Mouse (Mus musculus): ENCODE results near the gene Gpr137c. TPM values are rescaled to one million over a fixed set of nuclear protein-coding genes. Genes with fewer than 3 reads are reported as not detected.
A peak's percentile ranks its signal among the peaks of the same experiment; 100 is the strongest.

The Gpr137c gene
- polyA plus RNA-seq, 1 experiment from 2014 or later = 2.1 TPM

GRCm38 (mm10) chr14:45200607-45201006 is 18.9 kb upstream of the Gpr137c start:
- Histone ChIP-seq H3K9me3 (ENCODE audit: low read depth, low read length) (no peaks in the 10 kb centered on the region), H3K4me2 (no peak overlapping the region), H3K4me3 (ENCODE audit: low read depth, low read length) (no peak overlapping the region), H3K4me1 (ENCODE audit: insufficient read depth) (no peaks in the 10 kb centered on the region), H3K9ac (no peak overlapping the region), H3K27ac (ENCODE audit: low read depth) (no peak overlapping the region), H3K36me3 (ENCODE audit: insufficient read depth) (peaks cover 3% of the 10 kb centered on the region; the same call in 1 of the 2 replicates), H3K27me3 (ENCODE audit: insufficient read depth, low read length) (no peaks in the 10 kb centered on the region)
- no peak for ATAC-seq (ENCODE audit: insufficient read depth)
- DNase-seq = no peak
- TF ChIP-seq CTCF (IDR thresholded peaks at IDR 0.05; ENCODE audit: low read depth) = no peak

GRCm38 (mm10) chr14:45210683-45211082 is 8.8 kb upstream of the Gpr137c start:
- Histone ChIP-seq H3K27me3 (ENCODE audit: insufficient read depth, low read length) (no peaks in the 10 kb centered on the region), H3K4me1 (ENCODE audit: insufficient read depth) (no peaks in the 10 kb centered on the region), H3K9ac (no peak overlapping the region), H3K36me3 (ENCODE audit: insufficient read depth) (no peaks in the 10 kb centered on the region), H3K9me3 (ENCODE audit: low read depth, low read length) (no peaks in the 10 kb centered on the region), H3K27ac (ENCODE audit: low read depth) (no peak overlapping the region), H3K4me3 (ENCODE audit: low read depth, low read length) (no peak overlapping the region), H3K4me2 (no peak overlapping the region)
- no peak for ATAC-seq (ENCODE audit: insufficient read depth)
- peak; percentile 32 for DNase-seq
- 58% methylated on average over 4 of the region's 4 CpGs for WGBS
- no peak for TF ChIP-seq CTCF (IDR thresholded peaks at IDR 0.05; ENCODE audit: low read depth)

- no peak for TF ChIP-seq CTCF (IDR thresholded peaks at IDR 0.05; ENCODE audit: low read depth)
- WGBS = 87% methylated on average over 1 of the region's 1 CpGs
- Histone ChIP-seq H3K9me3 (ENCODE audit: low read depth, low read length) (no peaks in the 10 kb centered on the region), H3K9ac (no peak overlapping the region), H3K4me3 (ENCODE audit: low read depth, low read length) (no peak overlapping the region), H3K4me2 (no peak overlapping the region), H3K36me3 (ENCODE audit: insufficient read depth) (no peaks in the 10 kb centered on the region), H3K4me1 (ENCODE audit: insufficient read depth) (no peaks in the 10 kb centered on the region), H3K27ac (ENCODE audit: low read depth) (no peak overlapping the region), H3K27me3 (ENCODE audit: insufficient read depth, low read length) (no peaks in the 10 kb centered on the region)
- no peak for DNase-seq
- ATAC-seq (ENCODE audit: insufficient read depth) = no peak
Observed at GRCm38 (mm10) chr14:45211431-45211830, 8.1 kb upstream of the Gpr137c start.

DNA sequence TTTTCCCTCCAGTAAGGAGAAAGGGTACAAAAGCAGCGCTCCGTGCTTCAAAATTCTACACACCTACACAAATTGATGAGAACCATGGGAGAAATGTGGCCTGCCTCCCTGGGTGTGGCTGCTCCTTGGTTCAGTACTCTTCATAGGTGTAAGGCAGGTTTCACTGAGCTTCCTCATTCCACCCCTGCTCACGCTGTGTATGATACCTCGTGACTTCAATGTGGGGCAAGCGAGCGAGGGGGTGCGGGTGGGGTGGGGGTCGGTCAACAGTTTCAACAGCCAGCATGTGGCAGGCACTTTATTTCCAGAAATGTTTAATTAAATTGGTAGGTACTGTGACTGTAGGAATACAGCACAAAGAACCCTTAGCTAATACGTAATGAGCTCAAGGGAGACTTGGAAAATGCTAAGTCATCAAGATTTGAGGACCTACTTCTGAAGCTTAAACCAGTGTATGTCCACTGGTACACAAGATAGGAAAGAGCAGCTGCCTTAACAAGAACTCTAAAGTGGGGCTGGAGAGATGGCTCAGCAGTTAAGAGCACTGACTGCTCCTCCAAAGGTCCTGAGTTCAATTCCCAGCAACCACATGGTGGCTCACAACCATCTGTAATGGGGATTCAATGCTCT is 2.7 kb upstream of the Gpr137c start:
- no peak for ATAC-seq (ENCODE audit: insufficient read depth)
- 93% methylated on average over 9 of the region's 9 CpGs for WGBS

DNA sequence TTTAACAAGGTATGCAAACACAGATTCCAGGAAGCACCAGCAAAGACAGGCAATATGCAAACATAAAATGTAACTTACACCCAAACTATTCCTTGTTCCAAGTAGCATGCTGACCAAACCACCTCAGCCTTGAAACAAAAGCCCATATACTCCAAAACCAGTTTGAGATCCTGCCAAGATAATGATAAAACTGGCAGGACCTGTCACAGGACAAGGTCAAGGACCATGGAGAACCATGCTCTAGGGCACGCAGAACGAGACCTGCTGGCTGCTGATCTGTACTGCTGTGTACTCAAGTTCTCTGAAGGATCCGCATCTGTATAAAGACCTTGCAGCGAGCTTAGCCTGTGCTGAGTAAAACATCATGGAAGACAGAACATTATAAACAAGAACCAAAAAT is 1.8 kb upstream of the Gpr137c start:
- no peak overlapping the region for H3K4me2 ChIP-seq
- H3K9me3 ChIP-seq (ENCODE audit: low read depth, low read length) = no peaks in the 10 kb centered on the region
- H3K4me3 ChIP-seq (ENCODE audit: low read depth, low read length) = no peak overlapping the region
- H3K4me1 ChIP-seq (ENCODE audit: insufficient read depth) = no peaks in the 10 kb centered on the region
- ATAC-seq (ENCODE audit: insufficient read depth) (no peak), DNase-seq (peak; percentile 8)
- 64% methylated on average over 4 of the region's 4 CpGs for WGBS
- H3K27me3 ChIP-seq (ENCODE audit: insufficient read depth, low read length) = no peaks in the 10 kb centered on the region
- H3K36me3 ChIP-seq (ENCODE audit: insufficient read depth) = no peaks in the 10 kb centered on the region
- H3K27ac ChIP-seq (ENCODE audit: low read depth) = no peak overlapping the region
- no peak for TF ChIP-seq CTCF (IDR thresholded peaks at IDR 0.05; ENCODE audit: low read depth)
- H3K9ac ChIP-seq = no peak overlapping the region

More for the DNA sequence above, 2.7 kb upstream of the Gpr137c start:
- Histone ChIP-seq H3K4me1 (ENCODE audit: insufficient read depth) (no peaks in the 10 kb centered on the region), H3K4me3 (ENCODE audit: low read depth, low read length) (no peak overlapping the region), H3K27me3 (ENCODE audit: insufficient read depth, low read length) (no peaks in the 10 kb centered on the region), H3K9ac (no peak overlapping the region), H3K9me3 (ENCODE audit: low read depth, low read length) (no peaks in the 10 kb centered on the region), H3K36me3 (ENCODE audit: insufficient read depth) (no peaks in the 10 kb centered on the region), H3K27ac (ENCODE audit: low read depth) (no peak overlapping the region), H3K4me2 (no peak overlapping the region)
- TF ChIP-seq CTCF (IDR thresholded peaks at IDR 0.05; ENCODE audit: low read depth) = no peak
- no peak for DNase-seq

- DNase-seq (peak; percentile 92), ATAC-seq (ENCODE audit: insufficient read depth) (peak; percentile 44)
- H3K4me1 ChIP-seq (ENCODE audit: insufficient read depth) = no peaks in the 10 kb centered on the region
- no peak for TF ChIP-seq CTCF (IDR thresholded peaks at IDR 0.05; ENCODE audit: low read depth)
- peak within 1 kb of the TSS; percentile 80 for H3K4me3 ChIP-seq (ENCODE audit: low read depth, low read length)
- peak within 1 kb of the TSS; percentile 93 for H3K27ac ChIP-seq (ENCODE audit: low read depth)
- H3K27me3 ChIP-seq (ENCODE audit: insufficient read depth, low read length) = no peaks in the 10 kb centered on the region
- peak within 1 kb of the TSS; percentile 99 for H3K4me2 ChIP-seq
- WGBS = 1% methylated on average over 59 of the region's 59 CpGs
- H3K9ac ChIP-seq = peak within 1 kb of the TSS; percentile 80
- H3K9me3 ChIP-seq (ENCODE audit: low read depth, low read length) = no peaks in the 10 kb centered on the region
- no peaks in the 10 kb centered on the region for H3K36me3 ChIP-seq (ENCODE audit: insufficient read depth)
Observed at GRCm38 (mm10) chr14:45220090-45220956, 806 bp downstream of the Gpr137c start, which contains the start of gene Txndc16. Gene Txndc16 (minus strand): TSS chr14:45220328.

DNA sequence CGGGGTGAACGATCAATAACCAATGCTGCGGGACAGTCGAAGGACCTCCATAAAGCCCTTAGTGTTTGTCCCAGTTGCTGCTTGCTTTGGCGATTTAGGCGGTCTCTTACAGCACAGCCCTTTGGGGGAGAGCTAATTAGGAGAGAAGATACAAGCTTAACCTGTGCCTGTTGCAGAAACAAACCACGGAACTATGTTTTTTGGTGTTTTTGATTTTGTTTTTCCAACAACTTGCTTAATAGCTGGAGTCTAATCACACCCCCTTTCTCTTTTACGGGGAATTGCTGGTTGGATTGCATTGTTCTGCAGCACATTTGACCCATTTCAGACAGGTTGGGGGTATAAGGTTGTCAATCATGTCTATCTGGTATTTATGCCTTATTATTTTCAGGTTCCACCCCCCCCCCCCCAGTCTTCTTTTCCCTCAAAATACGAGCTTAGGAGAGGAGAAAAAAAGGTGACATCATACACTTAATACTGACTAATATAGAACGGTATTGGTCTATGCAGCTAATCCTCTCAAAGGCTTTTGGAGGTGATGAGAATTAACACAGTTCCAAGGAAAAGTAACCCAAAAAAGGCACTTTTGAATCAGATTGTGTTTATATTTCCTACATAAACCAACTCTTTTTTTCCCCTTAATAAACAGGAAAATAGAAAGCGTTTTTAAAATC is 1.6 kb downstream of the Gpr137c start:
- 7% methylated on average over 11 of the region's 11 CpGs for WGBS
- no peaks in the 10 kb centered on the region for H3K36me3 ChIP-seq (ENCODE audit: insufficient read depth)

More for the DNA sequence above, 1.6 kb downstream of the Gpr137c start:
- H3K4me1 ChIP-seq (ENCODE audit: insufficient read depth) = no peaks in the 10 kb centered on the region
- 0 out of 2 replicates have a peak overlapping the region, but pooled peaks have one; percentile 93 for H3K27ac ChIP-seq (ENCODE audit: low read depth)
- peak; percentile 8; the same call in 1 of the 2 replicates for TF ChIP-seq CTCF (IDR thresholded peaks at IDR 0.05; ENCODE audit: low read depth)
- H3K27me3 ChIP-seq (ENCODE audit: insufficient read depth, low read length) = no peaks in the 10 kb centered on the region
- H3K4me2 ChIP-seq = peak overlapping the region; percentile 99
- peak overlapping the region; percentile 80 for H3K9ac ChIP-seq
- ATAC-seq (ENCODE audit: insufficient read depth) (no peak), DNase-seq (no peak)
- H3K9me3 ChIP-seq (ENCODE audit: low read depth, low read length) = no peaks in the 10 kb centered on the region
- peak overlapping the region; percentile 80 for H3K4me3 ChIP-seq (ENCODE audit: low read depth, low read length)
